In the genomic region with DNA sequence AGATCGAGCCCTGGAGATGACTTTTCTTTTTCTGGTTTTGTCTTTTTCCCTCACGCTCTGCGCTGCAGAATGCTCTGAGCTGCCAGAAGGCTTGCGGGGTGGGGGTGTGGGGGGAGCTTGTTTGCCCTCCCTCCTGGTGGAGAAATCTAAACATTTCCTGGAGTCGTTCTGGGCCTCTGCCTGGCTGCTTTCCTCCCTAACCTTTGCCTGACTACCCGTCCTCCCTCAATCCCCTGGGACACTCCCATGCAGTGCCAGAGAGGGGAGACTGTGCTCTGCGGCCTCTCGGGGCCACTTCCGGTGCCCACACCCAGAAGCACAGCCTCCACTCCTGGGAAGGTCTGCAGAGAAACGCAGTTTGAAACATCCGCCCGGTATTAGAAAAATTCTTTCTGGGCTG, we compare ENCODE assay signal across 9 mouse cellular contexts. TPM values are rescaled to one million over a fixed set of nuclear protein-coding genes. Genes with fewer than 3 reads are reported as not detected.
DNase-seq lines count a peak whose midpoint lies in the region; ATAC-seq and TF ChIP-seq lines count a peak whose summit lies in the region.
"Had no signal": no experiment of that assay in that cellular context is flagged by ENCODE, and none has a peak within 500 bp of the region (broad histone marks: within the 10 kb centered on the region; RNA-seq: fewer than 3 reads in every experiment).

A gene (minus strand): TSS at position 93 of the 400 bp plus-strand sequence.

- DNase-seq in forebrain, postnatal 0 days = no peak
- peak; percentile 46 for DNase-seq in lung, postnatal 0 days (ENCODE audit: low spot score)
- no peak for DNase-seq in layer of hippocampus, adult 11-12 months (ENCODE audit: low spot score)
- DNase-seq in left cerebral cortex, adult 11 months (ENCODE audit: low spot score) = no peak
- no peak for DNase-seq in gastrocnemius, adult 8-10 months (ENCODE audit: low spot score in 2 of 2)

- no peak within 1 kb of the TSS for H3K4me3 ChIP-seq in forebrain, postnatal 0 days (ENCODE audit: low read depth, low read length)
- H3K4me3 ChIP-seq in forebrain, embryonic 15.5 days = no peak within 1 kb of the TSS
- H3K4me3 ChIP-seq in brown adipose tissue, adult 24 weeks (ENCODE audit: insufficient read depth, low read depth, low read length) = peak within 1 kb of the TSS; percentile 48
- H3K4me3 ChIP-seq in intestine, embryonic 15.5 days (replicated peaks) = peak within 1 kb of the TSS; percentile 22
- peak within 1 kb of the TSS; percentile 21 for H3K4me3 ChIP-seq in lung, postnatal 0 days (ENCODE audit: low read depth, low read length)

- H3K27ac ChIP-seq in forebrain, postnatal 0 days (ENCODE audit: low read depth, low read length) = no peak within 1 kb of the TSS
- no peak within 1 kb of the TSS for H3K27ac ChIP-seq in forebrain, embryonic 15.5 days (replicated peaks)
- H3K27ac ChIP-seq in brown adipose tissue, adult 24 weeks (replicated peaks; ENCODE audit: low read depth, low read length) = no peak within 1 kb of the TSS; the same call in 1 of the 2 replicates
- peak within 1 kb of the TSS; percentile 79 for H3K27ac ChIP-seq in intestine, embryonic 15.5 days
- H3K27ac ChIP-seq in lung, postnatal 0 days (ENCODE audit: low read length) = peak within 1 kb of the TSS; percentile 20; the same call in 1 of the 2 replicates

- no peak within 1 kb of the TSS for H3K9ac ChIP-seq in forebrain, postnatal 0 days
- no peak within 1 kb of the TSS for H3K9ac ChIP-seq in forebrain, embryonic 15.5 days (replicated peaks)
- H3K9ac ChIP-seq in intestine, embryonic 15.5 days = peak within 1 kb of the TSS; percentile 39
- H3K9ac ChIP-seq in lung, postnatal 0 days (replicated peaks; ENCODE audit: low read depth) = peak within 1 kb of the TSS; percentile 29; the same call in 1 of the 2 replicates

- no peak for TF ChIP-seq CTCF in forebrain, postnatal 0 days (IDR thresholded peaks at IDR 0.05; ENCODE audit: low read depth)
- peak; percentile 28; the same call in 1 of the 2 replicates for TF ChIP-seq CTCF in lung, postnatal 0 days (IDR thresholded peaks at IDR 0.05)

- 0 out of 2 replicates have a peak within 1 kb of the TSS, but pooled peaks have one; percentile 5 for H3K4me2 ChIP-seq in forebrain, postnatal 0 days (ENCODE audit: low read depth)
- no peak within 1 kb of the TSS for H3K4me2 ChIP-seq in forebrain, embryonic 15.5 days (replicated peaks)
- H3K4me2 ChIP-seq in intestine, embryonic 15.5 days (replicated peaks) = peak within 1 kb of the TSS; percentile 54
- H3K4me2 ChIP-seq in lung, postnatal 0 days (replicated peaks; ENCODE audit: low read depth, low read length) = peak within 1 kb of the TSS; percentile 54

- TF ChIP-seq EP300 in lung, postnatal 0 days (IDR thresholded peaks at IDR 0.05) = no peak

- H3K4me1 ChIP-seq in forebrain, postnatal 0 days (ENCODE audit: insufficient read depth) = no peaks in the 10 kb centered on the region
- H3K4me1 ChIP-seq in forebrain, embryonic 15.5 days = no peaks in the 10 kb centered on the region
- peaks cover 14% of the 10 kb centered on the region for H3K4me1 ChIP-seq in brown adipose tissue, adult 24 weeks (ENCODE audit: control insufficient read depth, insufficient read depth, insufficient read length, low read length)
- H3K4me1 ChIP-seq in intestine, embryonic 15.5 days (replicated peaks) = peaks cover 20% of the 10 kb centered on the region
- peaks cover 7% of the 10 kb centered on the region; the same call in 1 of the 2 replicates for H3K4me1 ChIP-seq in lung, postnatal 0 days (ENCODE audit: insufficient read depth, low read depth, low read length)

- H3K9me3 ChIP-seq in forebrain, postnatal 0 days (ENCODE audit: low read length) = no peaks in the 10 kb centered on the region
- no peaks in the 10 kb centered on the region for H3K9me3 ChIP-seq in forebrain, embryonic 15.5 days
- H3K9me3 ChIP-seq in intestine, embryonic 15.5 days = no peaks in the 10 kb centered on the region
- H3K9me3 ChIP-seq in lung, postnatal 0 days (ENCODE audit: low read length) = no peaks in the 10 kb centered on the region

- H3K36me3 ChIP-seq in forebrain, postnatal 0 days (ENCODE audit: insufficient read depth) = no peaks in the 10 kb centered on the region
- no peaks in the 10 kb centered on the region for H3K36me3 ChIP-seq in forebrain, embryonic 15.5 days
- no peaks in the 10 kb centered on the region for H3K36me3 ChIP-seq in intestine, embryonic 15.5 days
- H3K36me3 ChIP-seq in lung, postnatal 0 days (ENCODE audit: insufficient read depth, low read length) = no peaks in the 10 kb centered on the region

- 77% methylated on average over 12 of the region's 12 CpGs for WGBS in forebrain, postnatal 0 days
- WGBS in forebrain, embryonic 15.5 days = 70% methylated on average over 12 of the region's 12 CpGs
- WGBS in intestine, embryonic 15.5 days = 15% methylated on average over 12 of the region's 12 CpGs
- WGBS in lung, postnatal 0 days = 19% methylated on average over 12 of the region's 12 CpGs

- ATAC-seq in forebrain, postnatal 0 days = no peak
- no peak for ATAC-seq in forebrain, embryonic 15.5 days (replicated peaks)
- ATAC-seq in intestine, embryonic 15.5 days = peak; percentile 88
- peak; percentile 79 for ATAC-seq in lung, postnatal 0 days

- no peaks in the 10 kb centered on the region for H3K27me3 ChIP-seq in forebrain, postnatal 0 days (ENCODE audit: insufficient read depth, low read length)
- no peaks in the 10 kb centered on the region for H3K27me3 ChIP-seq in forebrain, embryonic 15.5 days
- H3K27me3 ChIP-seq in intestine, embryonic 15.5 days (replicated peaks) = no peaks in the 10 kb centered on the region
- no peaks in the 10 kb centered on the region for H3K27me3 ChIP-seq in lung, postnatal 0 days (replicated peaks; ENCODE audit: insufficient read depth, low read length)

RNA-seq across cellular contexts. Expression of the gene that starts here (rescaled TPM):
- 0.62 and 1.00 TPM in 2 replicates for total RNA-seq in forebrain, postnatal 0 days (2014; rRNA removed)
- 0.60 and 0.61 TPM in 2 replicates for polyA plus RNA-seq in forebrain, postnatal 0 days (2015; fragmentation: Nextera tagmentation; extraction: Ambion mirVana)
- 0.24 and 0.29 TPM in 2 replicates for polyA plus RNA-seq in forebrain, embryonic 15.5 days (2015; fragmentation: Nextera tagmentation; extraction: Ambion mirVana)
- polyA plus RNA-seq in brown adipose tissue, adult 24 weeks (2012; ENCODE audit: insufficient read depth, insufficient read length, missing spikeins) = 10.5 and 17.4 TPM in 2 replicates
- polyA plus RNA-seq in intestine, embryonic 15.5 days (2015; fragmentation: Nextera tagmentation; extraction: Ambion mirVana) = 2.3 and 2.8 TPM in 2 replicates
- polyA plus RNA-seq in lung, postnatal 0 days (2015; fragmentation: Nextera tagmentation; extraction: Ambion mirVana) = 0.53 and 0.55 TPM in 2 replicates
- total RNA-seq in gastrocnemius, adult 8-10 months (2022) = under 1 TPM; 0.12 to 0.72 (median 0.32) TPM
- total RNA-seq: megakaryocyte-erythroid progenitor cell, adult 5-6 weeks had no signal

Comparison
In these comparisons a context has a peak if more than half of its experiments do, and no peak if none do; other contexts are left out.
1. Peak in DNase-seq, ATAC-seq, H3K4me3 ChIP-seq, H3K27ac ChIP-seq, H3K9ac ChIP-seq and H3K4me2 ChIP-seq in lung, postnatal 0 days; RNA of the gene not detected or under 1 TPM.
2. H3K4me3 ChIP-seq: peak in brown adipose tissue, adult 24 weeks (single experiment) and intestine, embryonic 15.5 days (single experiment); none in forebrain, postnatal 0 days (single experiment) and forebrain, embryonic 15.5 days (single experiment).